Mouse (Mus musculus) mouse trophoblast stem cell (cell line): ENCODE results near the gene Flt3l.
"Not testable (repeated sequence)": the region's sequence is repeated elsewhere in the genome, so short reads cannot be mapped to it uniquely, and the experiment has no call there.

Source experiments
- in situ Hi-C, 2 experiments: fragments of 300-500 bp; cut with MseI, MboI; formaldehyde crosslinking; loops; 2 replicates in 1 of 2; 3 replicates in 1 of 2; pipeline ENCODE4 v1.15.1; 2025

Flt3l gene

DNA sequence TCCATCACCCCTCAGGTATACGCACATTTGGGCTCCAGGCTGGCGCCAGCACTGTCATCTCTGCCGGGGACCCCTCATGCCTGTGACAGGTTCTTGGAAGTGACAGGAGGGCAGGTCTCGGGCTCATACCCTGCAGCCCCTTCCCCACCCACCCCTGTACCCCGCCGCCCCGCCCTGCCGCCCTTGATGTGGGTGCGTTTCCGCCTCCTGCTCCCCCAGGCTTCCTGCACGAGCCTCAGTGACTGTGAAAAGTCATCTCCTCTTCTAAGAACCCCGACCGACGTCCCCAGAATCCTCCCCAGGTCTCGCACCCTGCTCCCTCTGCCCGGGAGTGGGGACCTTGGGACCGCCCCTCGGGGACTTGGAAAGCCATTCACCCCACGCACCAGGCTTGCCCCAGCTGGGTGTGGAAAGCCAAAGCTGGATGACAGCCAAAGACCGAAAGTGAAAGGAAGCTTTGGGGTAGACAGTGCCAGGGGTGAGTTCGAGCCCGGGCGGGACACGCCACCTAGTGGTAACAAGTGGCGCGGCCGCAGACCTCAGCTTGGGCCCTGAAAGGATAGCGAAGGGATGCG is at the start of gene Flt3l, which contains the start of gene Gm45713:
Gene Flt3l, minus strand, starts transcription at position 440 of the 575 bp plus-strand sequence.
Gene Gm45713, minus strand, starts transcription at position 239 of the 575 bp plus-strand sequence.
- in situ Hi-C loops: no loop called here

DNA sequence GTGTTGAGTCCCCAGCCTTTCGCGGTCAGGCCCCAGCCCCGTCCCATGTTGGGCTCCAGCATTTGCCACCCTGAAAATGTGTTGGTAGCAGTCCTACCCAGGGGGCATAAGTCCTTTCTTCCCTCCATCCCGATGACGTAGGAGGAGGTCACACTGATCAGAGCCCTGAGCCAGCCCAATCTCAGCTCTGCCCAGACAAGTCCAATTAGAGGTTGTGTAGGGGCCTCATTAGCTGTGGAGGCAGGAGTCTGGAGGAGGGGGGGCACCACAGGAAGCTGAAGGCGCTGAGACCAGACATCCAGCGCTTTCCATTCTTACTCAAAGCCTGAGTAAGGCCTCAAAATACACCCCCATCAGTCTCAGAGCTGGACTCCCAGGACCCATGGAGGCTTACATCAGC is 49.7 kb upstream of the Flt3l start:
- in situ Hi-C loops: no loop called here

DNA sequence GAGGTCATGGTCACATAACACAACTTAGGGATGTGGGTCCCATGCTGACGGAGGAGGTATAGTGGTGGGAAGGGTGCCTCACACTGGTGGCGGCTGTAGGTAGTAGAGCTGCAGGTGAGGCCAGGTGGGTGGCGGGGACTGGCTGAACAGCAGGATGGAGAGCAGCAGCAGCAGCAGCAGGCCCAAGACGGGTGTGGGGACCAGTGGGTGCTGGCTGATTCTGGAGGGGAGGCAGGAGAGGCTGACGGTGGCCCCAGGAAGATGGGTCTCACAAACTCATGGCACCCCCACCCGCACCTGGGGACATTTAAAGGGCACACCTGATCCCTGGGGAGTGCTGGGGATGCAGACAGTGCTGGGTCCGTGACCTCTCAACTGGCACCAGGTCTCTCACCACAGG is 47.4 kb upstream of the Flt3l start:
- in situ Hi-C loops: no loop called here

DNA sequence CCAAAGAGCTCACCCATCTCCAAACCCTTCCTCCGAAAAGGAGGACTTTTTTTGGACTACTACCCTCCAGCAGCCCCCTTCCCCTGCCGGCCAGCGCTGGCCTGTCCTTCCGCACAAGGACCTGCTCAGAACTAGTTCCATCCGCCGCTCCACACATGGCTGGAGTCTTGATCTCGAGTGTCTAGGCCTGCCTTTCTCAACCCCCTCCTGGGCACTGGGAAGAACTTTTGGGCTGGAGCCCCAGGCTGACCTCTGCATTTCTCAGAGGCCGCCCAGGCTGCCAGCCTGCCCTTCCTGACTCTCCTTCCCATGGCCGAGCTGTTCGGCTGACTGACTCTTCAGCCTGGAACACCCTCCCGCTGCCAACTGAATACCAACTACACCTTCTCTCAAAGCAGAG is 46.4 kb upstream of the Flt3l start:
- in situ Hi-C loops: no loop called here

DNA sequence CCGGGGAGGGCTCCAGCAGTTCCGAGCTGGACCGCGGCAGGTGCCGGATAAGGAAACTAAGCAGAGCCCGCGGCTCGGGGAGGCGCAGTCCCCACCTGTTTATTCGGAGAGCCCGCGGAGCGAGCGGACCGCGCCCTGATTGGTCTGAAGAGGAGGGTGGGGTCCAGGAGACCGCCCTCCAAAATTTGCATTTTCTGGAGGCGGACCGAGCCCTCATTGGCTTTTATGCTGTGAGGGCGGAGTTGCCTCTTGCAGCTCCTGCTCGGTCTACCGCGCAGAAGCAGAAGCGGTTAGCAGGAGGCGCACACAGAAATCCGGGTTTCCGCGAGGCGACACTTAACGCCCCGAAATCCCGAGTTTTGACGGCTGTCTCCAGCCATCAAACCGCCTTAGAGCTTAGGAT is 46.0 kb upstream of the Flt3l start:
- in situ Hi-C loops: no loop called here

DNA sequence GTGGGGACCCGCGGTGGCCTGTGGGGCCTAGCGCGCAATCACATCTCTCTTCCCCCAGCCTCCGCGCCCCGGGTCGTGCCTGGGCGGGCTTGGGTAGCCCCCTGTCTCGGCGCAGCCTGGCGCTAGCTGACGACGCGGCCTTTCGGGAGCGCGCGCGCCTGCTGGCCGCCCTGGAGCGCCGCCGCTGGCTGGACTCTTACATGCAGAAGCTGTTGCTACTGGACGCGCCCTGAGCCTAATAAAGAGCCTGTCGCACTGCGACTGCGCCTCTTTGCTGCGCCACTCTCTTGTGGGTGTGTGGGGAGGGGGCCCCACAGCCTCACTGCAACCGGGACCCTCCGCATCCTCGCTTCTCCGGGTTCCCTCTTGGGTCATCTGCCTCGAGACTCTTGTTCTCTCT is 45.3 kb upstream of the Flt3l start:
- in situ Hi-C loops: no loop called here

DNA sequence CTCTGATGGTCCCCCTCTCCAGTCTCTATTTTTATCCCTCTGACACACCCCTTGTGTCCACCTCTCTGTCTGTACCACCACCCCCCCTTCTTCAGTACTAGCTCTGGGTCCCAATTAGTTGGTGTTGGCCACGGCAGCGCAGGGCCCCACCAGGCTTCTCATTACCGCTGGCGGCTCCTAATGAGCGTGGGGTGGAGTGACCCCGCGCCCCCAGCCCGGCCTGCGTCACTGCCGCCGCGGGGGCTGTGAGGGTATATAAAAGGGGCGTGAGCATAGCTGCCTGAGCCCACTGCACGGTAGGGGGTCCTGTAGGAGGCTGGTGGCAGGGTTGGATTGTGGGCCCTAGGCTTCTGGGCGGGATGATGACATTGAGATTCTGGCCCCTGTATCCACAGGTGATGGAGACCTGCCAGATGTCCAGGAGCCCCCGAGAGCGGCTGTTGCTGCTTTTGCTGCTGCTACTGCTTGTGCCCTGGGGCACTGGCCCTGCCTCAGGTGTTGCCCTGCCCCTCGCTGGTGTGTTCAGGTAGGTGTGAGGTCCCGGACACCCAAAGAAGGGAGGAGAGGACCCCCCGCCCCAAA is 44.8 kb upstream of the Flt3l start, which contains the start of gene Pth2:
Gene Pth2, plus strand, starts transcription at position 100 of the 582 bp plus-strand sequence.
- in situ Hi-C loops: no loop called here

DNA sequence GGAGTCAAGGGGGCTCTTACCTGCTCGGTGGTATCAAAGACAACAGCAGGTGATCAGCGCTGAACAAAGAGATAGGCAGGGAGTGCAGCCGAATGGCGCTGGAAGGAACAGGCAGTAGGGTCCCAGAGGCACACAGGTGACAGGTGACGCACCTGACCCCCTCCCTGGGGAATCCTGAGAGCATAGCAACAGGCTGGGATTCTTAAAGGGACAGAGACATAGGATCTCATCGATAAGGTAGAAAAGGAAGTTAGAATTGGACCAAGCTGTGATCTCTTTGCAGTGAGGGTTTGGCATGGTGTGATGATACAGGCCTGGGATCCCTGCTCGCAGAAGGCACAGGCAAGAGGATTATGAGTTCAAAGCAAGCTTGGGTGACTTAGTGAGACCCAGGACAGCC is 43.2 kb upstream of the Flt3l start, which contains the start of gene Gfy:
Gene Gfy, minus strand, starts transcription at position 101 of the 400 bp plus-strand sequence.
- in situ Hi-C loops: no loop called here

DNA sequence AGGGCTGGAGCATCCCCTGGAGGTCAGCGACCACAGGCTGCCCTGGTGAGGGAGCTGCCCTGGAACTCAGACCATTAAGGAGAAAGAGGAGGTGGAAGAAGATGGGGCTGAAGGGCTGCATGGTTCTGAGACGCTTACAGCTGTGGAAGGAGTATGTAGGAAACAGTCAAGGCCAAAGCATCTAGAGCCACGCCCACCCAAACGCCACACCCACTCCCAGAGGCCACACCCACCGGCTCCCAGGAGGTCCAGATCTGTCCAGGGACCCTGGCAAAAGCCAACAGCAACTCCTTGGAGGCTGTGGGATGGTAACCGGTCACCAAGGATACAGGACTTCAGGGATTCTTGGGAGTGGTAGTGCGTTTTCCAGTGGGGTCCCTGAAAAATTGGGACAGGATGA is 42.3 kb upstream of the Flt3l start:
- in situ Hi-C loops: no loop called here

DNA sequence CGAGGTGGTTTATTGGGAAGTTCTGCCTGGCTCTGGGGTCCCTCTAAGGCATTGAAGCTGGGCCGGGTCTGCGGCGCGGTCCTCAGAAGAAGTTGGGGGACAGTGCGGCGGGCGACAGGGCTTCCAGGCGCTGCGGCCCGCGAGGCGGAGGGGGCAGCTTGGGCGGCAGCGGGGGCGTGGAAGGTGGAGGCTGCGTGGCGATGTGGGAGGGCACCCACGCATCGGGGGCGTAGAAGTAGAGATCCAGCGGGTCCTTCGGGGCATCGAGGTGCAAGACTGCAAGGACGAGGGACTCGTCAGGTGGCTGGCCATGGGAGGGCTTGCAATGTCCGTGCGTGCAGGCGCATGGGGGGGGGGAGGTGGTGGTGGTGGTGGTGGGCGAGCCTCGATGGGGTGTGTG is 40.1 kb upstream of the Flt3l start:
- in situ Hi-C loops: no loop called here

DNA sequence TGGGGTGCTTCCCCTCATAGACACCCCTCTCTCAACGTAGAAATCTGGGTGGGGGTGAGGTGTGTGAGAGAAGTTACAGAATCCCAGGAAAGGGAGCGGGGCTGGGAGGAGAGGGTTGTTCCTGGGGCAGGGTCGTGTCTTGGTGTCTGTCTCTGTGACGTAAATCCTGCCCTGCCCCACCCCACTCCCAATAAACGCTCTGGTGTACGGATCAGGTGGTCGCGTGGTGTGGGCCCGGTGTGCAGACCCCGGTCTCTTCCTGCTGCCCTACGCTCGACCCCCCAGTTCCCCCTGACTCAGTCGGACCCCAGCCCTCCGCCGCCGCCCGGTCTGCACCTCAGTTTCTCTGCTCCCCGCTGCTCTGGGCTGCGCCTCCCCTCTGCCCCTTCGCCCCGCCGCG is 39.7 kb upstream of the Flt3l start:
- in situ Hi-C loops: no loop called here

DNA sequence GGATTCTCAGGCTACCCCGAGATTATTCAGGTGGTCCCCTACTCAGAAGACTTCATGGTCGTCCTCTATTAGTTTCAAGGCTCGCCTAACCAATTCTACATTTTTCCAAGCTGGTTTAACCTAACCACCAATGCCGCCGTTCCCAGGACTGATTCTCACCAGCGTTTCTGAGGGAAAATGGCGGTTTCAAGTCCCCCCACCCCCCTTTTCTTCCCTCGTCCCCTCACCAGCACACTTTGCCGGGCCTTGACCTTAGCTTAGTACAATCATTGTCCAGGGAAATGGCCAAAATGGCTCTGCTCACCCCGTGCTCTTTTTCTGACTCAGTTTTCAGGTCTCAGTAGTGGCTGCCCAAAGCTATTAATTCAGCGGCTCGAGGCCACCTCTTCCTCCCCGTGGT is 39.2 kb upstream of the Flt3l start:
- in situ Hi-C loops: no loop called here

DNA sequence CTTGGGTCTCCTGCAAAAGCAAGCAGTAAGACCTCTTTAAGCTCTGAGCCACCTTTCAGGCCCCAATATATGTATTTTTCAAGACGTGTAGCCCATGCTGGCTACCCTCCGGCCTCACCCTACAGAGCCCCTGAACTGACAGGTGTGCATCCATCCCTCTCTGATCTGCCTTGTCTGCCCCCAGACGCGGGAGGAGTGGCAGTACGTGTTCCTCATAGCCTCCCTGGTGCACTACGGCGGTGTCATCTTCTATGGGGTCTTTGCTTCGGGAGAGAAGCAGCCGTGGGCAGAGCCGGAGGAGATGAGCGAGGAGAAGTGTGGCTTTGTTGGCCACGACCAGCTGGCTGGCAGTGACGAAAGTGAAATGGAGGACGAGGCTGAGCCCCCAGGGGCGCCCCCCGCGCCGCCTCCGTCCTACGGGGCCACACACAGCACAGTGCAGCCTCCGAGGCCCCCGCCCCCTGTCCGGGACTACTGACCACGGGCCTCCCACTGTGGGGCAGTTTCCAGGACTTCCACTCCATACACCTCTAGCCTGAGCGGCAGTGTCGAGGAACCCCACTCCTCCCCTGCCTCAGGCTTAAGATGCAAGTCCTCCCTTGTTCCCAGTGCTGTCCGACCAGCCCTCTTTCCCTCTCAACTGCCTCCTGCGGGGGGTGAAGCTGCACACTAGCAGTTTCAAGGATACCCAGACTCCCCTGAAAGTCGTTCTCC is 38.5 kb upstream of the Flt3l start:
- in situ Hi-C loops: no loop called here

DNA sequence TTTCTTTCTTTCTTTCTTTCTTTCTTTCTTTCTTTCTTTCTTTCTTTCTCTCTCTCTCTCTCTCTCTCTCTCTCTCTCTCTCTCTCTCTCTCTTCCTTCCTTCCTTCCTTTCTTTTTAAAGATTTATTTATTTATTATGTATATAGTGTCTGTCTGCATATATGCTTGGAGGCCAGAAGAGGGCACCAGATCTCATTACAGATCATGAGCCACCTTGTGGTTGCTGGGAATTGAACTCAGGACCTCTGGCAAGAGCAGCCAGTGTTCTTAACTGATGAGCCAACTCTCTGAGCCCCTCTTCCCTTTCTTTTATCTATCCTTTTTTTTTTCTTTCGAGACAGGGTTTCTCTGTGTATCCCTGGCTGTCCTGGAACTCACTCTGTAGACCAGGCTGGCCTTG is 37.5 kb upstream of the Flt3l start:
- in situ Hi-C loops: not testable (repeated sequence)

DNA sequence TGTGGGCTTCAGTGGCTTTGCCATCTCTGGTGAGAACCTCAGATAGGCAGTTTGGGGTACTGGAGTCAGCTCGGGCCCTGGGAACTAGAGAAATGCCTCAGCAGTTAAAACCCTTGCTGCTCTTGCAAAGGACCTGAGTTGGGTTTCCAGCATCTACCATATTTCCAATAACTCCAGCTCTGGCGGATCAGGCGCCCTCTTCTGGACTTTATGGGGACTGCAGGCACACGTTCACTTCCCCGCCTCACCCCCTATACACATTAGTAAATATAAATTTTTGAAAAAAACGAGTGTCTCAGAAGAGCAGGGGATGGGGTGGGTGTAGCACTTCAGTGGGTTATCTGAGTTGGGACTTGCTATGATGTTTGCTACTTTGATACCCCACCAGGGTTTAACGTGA is 36.7 kb upstream of the Flt3l start:
- in situ Hi-C loops: no loop called here

DNA sequence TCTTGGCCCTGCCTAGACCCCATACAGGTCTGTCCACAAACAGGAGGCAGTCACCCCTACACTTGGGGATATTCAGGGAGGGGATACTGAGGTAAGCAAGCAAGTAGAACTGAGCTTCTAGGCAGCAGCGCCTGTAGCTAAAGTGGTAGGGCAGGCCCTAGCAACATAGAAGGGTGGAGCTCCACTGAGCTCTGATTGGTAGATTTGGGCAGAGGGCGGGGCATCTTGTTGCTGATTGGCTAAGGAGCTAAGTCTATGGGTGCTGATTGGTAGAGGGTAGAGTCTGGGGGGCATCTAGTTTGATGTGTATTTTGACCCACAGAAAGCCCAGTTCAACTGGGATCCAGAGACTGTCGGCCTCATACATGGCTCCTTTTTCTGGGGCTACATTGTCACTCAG is 33.3 kb upstream of the Flt3l start:
- in situ Hi-C loops: no loop called here

DNA sequence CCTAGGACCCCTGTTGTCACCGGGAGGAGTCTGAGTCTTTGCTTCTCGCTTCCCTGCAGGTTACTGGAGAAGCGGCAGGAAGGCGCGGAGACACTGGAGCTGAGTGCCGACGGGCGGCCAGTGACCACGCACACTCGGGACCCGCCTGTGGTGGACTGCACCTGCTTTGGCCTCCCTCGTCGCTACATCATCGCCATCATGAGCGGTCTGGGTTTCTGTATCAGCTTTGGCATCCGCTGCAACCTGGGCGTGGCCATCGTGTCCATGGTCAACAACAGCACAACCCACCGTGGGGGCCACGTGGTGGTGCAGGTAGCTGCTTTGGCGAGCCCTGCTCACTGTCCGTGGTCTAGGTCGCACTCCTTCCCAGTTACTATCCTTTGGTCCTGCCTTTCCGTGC is 32.4 kb upstream of the Flt3l start:
- in situ Hi-C loops: no loop called here

DNA sequence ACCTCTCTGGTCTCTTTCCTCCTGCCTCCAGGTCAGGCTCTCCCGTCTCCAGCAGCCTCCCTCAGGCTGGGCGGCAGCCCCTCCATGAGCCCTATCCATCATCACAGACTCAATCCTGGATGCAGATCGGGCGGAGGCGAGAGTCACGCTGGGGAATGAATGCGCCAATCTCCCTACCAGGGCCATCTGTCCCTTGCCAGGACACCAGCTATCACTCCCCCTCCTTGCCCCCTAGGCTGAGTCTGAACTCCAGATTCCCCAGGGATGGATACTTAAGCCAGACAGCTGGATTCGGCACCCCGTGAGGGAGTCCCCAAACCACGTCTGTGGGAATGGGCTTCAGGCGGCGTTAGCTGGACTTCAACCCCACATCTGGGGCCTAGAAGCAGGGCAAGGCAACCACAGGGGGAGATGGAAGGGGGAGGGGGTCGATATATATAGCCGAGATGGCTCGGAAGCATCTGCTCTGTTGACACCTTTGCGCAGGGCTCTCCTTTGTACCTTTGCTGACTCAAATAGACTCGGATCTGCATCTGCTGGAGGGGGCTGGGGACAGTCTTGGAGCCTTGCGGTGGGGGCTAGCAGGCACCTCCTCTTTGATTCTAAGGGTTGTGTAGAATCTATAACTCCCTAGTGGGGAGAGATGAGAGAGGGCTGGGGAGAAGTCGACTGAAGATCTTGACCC is 31.7 kb upstream of the Flt3l start:
- in situ Hi-C loops: no loop called here

DNA sequence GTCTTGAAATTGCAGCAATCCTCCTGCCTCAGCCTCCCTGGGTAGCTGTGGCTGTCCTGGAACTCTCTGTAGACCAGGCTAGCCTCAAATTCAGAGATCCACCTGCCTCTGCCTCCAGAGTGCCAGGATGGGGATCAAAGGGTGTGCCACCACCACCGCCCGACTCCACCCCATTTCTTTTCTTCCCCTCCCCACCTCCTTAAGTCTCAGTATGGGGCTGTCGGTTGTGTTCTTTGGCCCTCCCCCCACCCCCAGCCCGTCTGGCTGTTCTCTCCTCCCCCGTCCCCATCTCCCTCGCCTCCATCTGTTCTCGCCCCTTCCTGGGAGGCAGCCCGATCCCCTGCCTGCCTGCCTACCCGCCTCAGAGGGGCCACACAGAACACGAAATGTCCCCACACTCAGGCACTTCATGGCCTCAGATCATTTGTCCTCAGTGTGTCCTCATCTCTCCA is 30.7 kb upstream of the Flt3l start:
- in situ Hi-C loops: no loop called here

DNA sequence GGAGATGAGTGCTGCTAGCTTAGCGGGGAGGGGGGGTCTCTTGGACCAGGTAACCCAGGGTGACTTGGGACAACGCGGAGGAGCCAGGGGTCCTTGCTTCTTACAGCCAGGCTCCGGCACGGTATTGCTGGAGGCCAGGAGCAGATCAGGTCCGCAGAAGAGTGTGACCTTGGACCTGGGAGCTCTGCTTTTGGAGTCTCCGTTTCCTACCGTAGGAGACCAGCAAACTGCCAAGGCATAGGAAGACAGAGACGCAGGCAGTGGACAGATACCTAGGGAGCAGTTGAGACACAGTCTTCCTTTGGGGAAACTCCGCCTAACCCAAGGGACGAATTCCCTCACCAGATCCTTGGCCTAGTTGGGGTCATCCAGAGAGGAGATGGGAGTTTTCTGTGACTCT is 29.5 kb upstream of the Flt3l start:
- in situ Hi-C loops: no loop called here

DNA sequence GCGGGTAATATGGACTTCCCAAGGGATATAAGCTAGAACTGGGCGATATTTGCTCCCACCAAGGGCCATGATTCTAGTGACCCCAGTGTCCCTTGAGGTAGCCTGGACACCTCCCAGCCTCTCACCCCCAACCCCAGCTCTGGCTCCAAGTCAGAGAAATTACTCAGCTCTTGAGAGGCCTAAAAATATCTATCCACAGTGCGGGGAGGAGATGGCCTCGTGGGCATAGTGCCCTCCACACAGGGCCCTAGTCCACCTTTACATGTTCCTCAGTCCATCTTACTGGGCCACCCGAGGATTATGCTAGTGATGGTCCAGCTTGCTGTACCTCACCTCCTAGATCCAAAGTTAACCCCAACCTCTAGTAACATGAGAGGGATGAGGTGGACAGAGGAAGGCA is 28.6 kb upstream of the Flt3l start:
- in situ Hi-C loops: loop anchor here in 1 of 2 experiments (5.0 kb wide), 1 partner anchor 37 kb away; the partner anchor contains the start of gene Ccdc155
